Mouse (Mus musculus) CH12.LX (cell line): ENCODE data around the gene Rfx7.

Experiments
- CTCF ChIP-seq, 2 experiments: IDR thresholded peaks in 1 of 2; conservative IDR thresholded peaks in 1 of 2; 2 replicates each; pipeline ENCODE4 v1.5.1; 2011 to 2012; ENCODE audit warnings: low read depth in 2 of 2, low read length in 2 of 2, improper control_type of control experiment in 1 of 2, inconsistent platforms in 1 of 2, mild to moderate bottlenecking in 1 of 2, moderate library complexity in 1 of 2
- KAT2A ChIP-seq: IDR thresholded peaks from 2 replicates; pipeline ENCODE4 v1.6.1; 2012; ENCODE audit warnings: low read length, improper control_type of control experiment, inconsistent platforms; ENCODE audit not compliant: insufficient replicate concordance
- MAX ChIP-seq: IDR thresholded peaks from 2 replicates; pipeline ENCODE4 v1.6.1; 2011; ENCODE audit warnings: low read length, improper control_type of control experiment
- MYC ChIP-seq: IDR thresholded peaks from 2 replicates; pipeline ENCODE4 v1.6.1; 2011; ENCODE audit warnings: low read depth, mild to moderate bottlenecking, improper control_type of control experiment, low read length
- NRF1 ChIP-seq: IDR thresholded peaks from 2 replicates; pipeline ENCODE4 v1.6.1; 2014; ENCODE audit warnings: low read depth, mild to moderate bottlenecking, inconsistent platforms, low read length, improper control_type of control experiment, moderate library complexity
- POLR2A ChIP-seq: IDR thresholded peaks from 2 replicates; pipeline ENCODE4 v1.6.1; 2011; ENCODE audit warnings: low read depth, mild to moderate bottlenecking, improper control_type of control experiment, low read length
- ZC3H11A ChIP-seq: IDR thresholded peaks from 2 replicates; pipeline ENCODE4 v1.6.1; 2012; ENCODE audit warnings: low read depth, mild to moderate bottlenecking, inconsistent platforms, low read length, improper control_type of control experiment
- ZNF384 ChIP-seq: IDR thresholded peaks from 2 replicates; pipeline ENCODE4 v1.6.1; 2012; ENCODE audit warnings: low read depth, low read length, improper control_type of control experiment, inconsistent platforms

GRCm38 (mm10) chr9:72618037-72618436, 86.0 kb downstream of the Rfx7 start:
- TF ChIP-seq KAT2A (no peak), ZC3H11A (no peak), MAX (no peak), POLR2A (no peak), MYC (no peak), ZNF384 (no peak), CTCF (conservative IDR thresholded peaks at IDR 0.05 in 1 of 2, IDR thresholded peaks at IDR 0.05 in 1 of 2; ENCODE audit: low read depth in 2 of 2, low read length in 2 of 2) (no peak), NRF1 (no peak)
